Mouse (Mus musculus) erythroblast, embryonic 14.5 days (primary cell): ENCODE results near the gene Mbtd1.

Experiments
- GATA1 ChIP-seq: IDR thresholded peaks from 2 replicates; pipeline ENCODE4 v1.6.1; 2012; ENCODE audit warnings: low read length, inconsistent platforms, mixed read lengths
- TAL1 ChIP-seq: IDR thresholded peaks from 3 replicates; pipeline ENCODE4 v1.6.1; 2012; ENCODE audit warnings: low read length, inconsistent platforms, mixed read lengths

- TF ChIP-seq TAL1 (no peak), GATA1 (no peak)
These were observed 25.0 kb upstream of the Mbtd1 start for GRCm38 (mm10) chr11:93860540-93861172.
